Mouse (Mus musculus) heart, embryonic 16.5 days (tissue): ENCODE data around the gene Golt1b. TPM values are rescaled to one million over a fixed set of nuclear protein-coding genes. Genes with fewer than 3 reads are reported as not detected.

Source experiments
- polyA plus RNA-seq: library from polyadenylated mRNA; unstranded; fragments of >200 nt; fragmentation: Nextera tagmentation; extraction: Ambion mirVana; gene quantifications from 2 replicates; pipeline ENCODE4 v1.2.1, GENCODE M21; 2015

Gene Golt1b
- polyA plus RNA-seq, 1 experiment from 2014 or later = 63.5 TPM

Other genes starting within 250 kb of the Golt1b start
- 0.35 and 0.42 TPM in 2 replicates for gene Slco1a6, start 178.7 kb upstream of the Golt1b start, polyA plus RNA-seq
- 0.19 and 0.58 TPM in 2 replicates for gene Iapp, start 88.8 kb upstream of the Golt1b start, polyA plus RNA-seq
- 0.08 TPM in 1 of 2 replicates, not detected in the other for gene Slco1a5, start 64.2 kb upstream of the Golt1b start, polyA plus RNA-seq
- gene Pyroxd1, start 41.6 kb upstream of the Golt1b start, polyA plus RNA-seq = 12.6 and 14.2 TPM in 2 replicates
- gene Recql, start 134 bp upstream of the Golt1b start, polyA plus RNA-seq = 19.8 and 20.5 TPM in 2 replicates
- 0.31 TPM in 1 of 2 replicates, not detected in the other for gene Spx, start 26.2 kb downstream of the Golt1b start, polyA plus RNA-seq
- gene Gys2, start 85.9 kb downstream of the Golt1b start, polyA plus RNA-seq = 0.11 TPM in 1 of 2 replicates, not detected in the other
- 1,732 and 1,779 TPM in 2 replicates for gene Ldhb, start 120.7 kb downstream of the Golt1b start, polyA plus RNA-seq
- 18.7 and 20.9 TPM in 2 replicates for gene Kcnj8, start 184.4 kb downstream of the Golt1b start, polyA plus RNA-seq